Mouse (Mus musculus): ENCODE data around the gene Tcl1b3.

Tcl1b3 gene

GRCm38 (mm10) chr12:105234362-105234761, 43.5 kb downstream of the Tcl1b3 start:
- DNase-seq (ENCODE audit: low read depth, low spot score), result no peak

- DNase-seq (ENCODE audit: low read depth, low spot score), result no peak
Measured at GRCm38 (mm10) chr12:105235091-105235490, 44.2 kb downstream of the Tcl1b3 start.

DNA sequence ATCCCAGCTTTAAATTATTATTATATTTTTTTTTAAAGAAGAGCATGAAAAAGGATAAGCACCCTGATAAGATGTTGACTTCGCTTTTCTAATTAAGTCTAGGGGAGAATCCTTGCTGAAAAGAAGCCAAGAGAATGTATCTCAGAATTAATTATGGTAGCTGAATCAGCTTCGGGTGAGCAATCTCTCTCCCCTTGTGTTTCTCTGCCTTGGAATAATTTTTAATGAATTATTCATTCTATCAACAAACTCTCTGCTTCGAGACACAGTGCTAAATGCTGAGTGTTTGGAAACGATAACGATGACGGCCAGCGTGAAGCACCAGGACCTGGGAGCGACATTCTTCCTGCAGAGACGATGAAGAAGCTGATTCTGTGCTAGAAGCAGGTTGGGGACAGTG, 48.2 kb downstream of the Tcl1b3 start:
- DNase-seq (ENCODE audit: low read depth, low spot score), result no peak

Data from skeletal muscle tissue, adult 2 months (tissue).